Mouse (Mus musculus) lung, embryonic 16.5 days (tissue): ENCODE measurements at regions not wholly inside any gene's neighbourhood (a gene's known extent, or its start where the extent isn't known, plus 50 kb on each side); places are given as distances from the start of the nearest gene placed in this dataset.
"Not testable (repeated sequence)": the region's sequence is repeated elsewhere in the genome, so short reads cannot be mapped to it uniquely, and the experiment has no call there.

Source experiments
- ATAC-seq: fragments of 200-750 bp; cut with Nextera tagmentation; 2 replicates; pipeline ENCODE4 v1.8.0; 2017; ENCODE audit warnings: low read depth, mild to moderate bottlenecking, moderate library complexity
- H3K27ac ChIP-seq: fragments of 300-500 bp; sonication (generic); 2 replicates; pipeline ENCODE4 v1.5.1; 2014; ENCODE audit warnings: mild to moderate bottlenecking, control low read depth, low read length
- H3K27me3 ChIP-seq: fragments of 300-500 bp; sonication (generic); 2 replicates; pipeline ENCODE4 v1.6.1; 2014; ENCODE audit warnings: low read depth, low read length, mixed read lengths; ENCODE audit not compliant: control insufficient read depth, insufficient read depth
- H3K36me3 ChIP-seq: fragments of 300-500 bp; sonication (generic); 2 replicates; pipeline ENCODE4 v1.6.1; 2014; ENCODE audit warnings: low read length; ENCODE audit not compliant: control insufficient read depth, insufficient read depth
- H3K4me1 ChIP-seq: fragments of 300-500 bp; sonication (generic); replicated peaks from 2 replicates; pipeline ENCODE4 v1.6.1; 2014; ENCODE audit warnings: low read length, mixed read lengths; ENCODE audit not compliant: control insufficient read depth, insufficient read depth
- H3K4me2 ChIP-seq: fragments of 300-500 bp; sonication (generic); 2 replicates; pipeline ENCODE4 v1.6.1; 2014; ENCODE audit warnings: low read depth, low read length, control low read depth
- H3K4me3 ChIP-seq: fragments of 300-500 bp; sonication (generic); 2 replicates; pipeline ENCODE4 v1.5.1; 2014; ENCODE audit warnings: mild to moderate bottlenecking, low read length, control low read depth
- H3K9ac ChIP-seq: fragments of 300-500 bp; sonication (generic); 2 replicates; pipeline ENCODE4 v1.6.1; 2014; ENCODE audit warnings: low read length, control low read depth
- H3K9me3 ChIP-seq: fragments of 300-500 bp; sonication (generic); 2 replicates; pipeline ENCODE4 v1.6.1; 2016; ENCODE audit warnings: low read length; ENCODE audit not compliant: control insufficient read depth
- WGBS: fragments of 180-500 bp; shearing (Covaris S2); extraction: QIAGEN DNeasy Blood & Tissue Kit; methylation state at CpG from one replicate; pipeline ENCODE4 v1.1.7; 2014; 5-methylcytosine and 5-hydroxymethylcytosine counted together

GRCm38 (mm10) chrX:50622984-50623455 is 194.7 kb upstream of the Olfr1324 start:
- Histone ChIP-seq H3K36me3 (0 out of 2 replicates have a peak, but pooled peaks cover 2% of the 10 kb centered on the region), H3K4me3 (peak overlapping the region; percentile 35), H3K9ac (no peak overlapping the region), H3K27ac (0 out of 2 replicates have a peak overlapping the region, but pooled peaks have one; percentile 52), H3K4me1 (no peaks in the 10 kb centered on the region), H3K27me3 (no peaks in the 10 kb centered on the region), H3K4me2 (no peak overlapping the region), H3K9me3 (no peaks in the 10 kb centered on the region)
- WGBS = 61% methylated on average over 19 of the region's 19 CpGs
- ATAC-seq = peak; percentile 52; the same call in 1 of the 2 replicates

DNA sequence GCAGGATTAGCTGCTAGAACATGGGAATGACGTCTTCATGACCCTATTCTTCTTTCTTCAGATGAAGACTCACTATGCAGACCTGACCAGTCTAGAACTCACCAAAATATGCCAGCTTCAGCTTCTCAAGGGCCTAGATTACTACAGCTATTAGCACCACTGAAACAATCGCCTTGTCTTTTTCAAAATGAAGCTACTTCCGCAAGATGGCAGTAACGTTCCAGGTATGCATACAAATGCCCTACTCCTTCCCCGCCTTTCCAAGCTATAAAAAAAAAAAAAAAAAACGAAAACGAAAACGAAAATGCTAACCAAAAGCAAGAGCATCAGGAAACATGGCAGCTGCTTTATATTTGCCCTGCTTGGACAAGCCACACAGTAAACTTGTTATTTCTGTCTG is 192.6 kb upstream of the Olfr1324 start:
- no peak overlapping the region for H3K27ac ChIP-seq
- 67% methylated on average over 8 of the region's 8 CpGs for WGBS
- no peak overlapping the region for H3K4me3 ChIP-seq
- H3K4me2 ChIP-seq = no peak overlapping the region
- no peaks in the 10 kb centered on the region for H3K4me1 ChIP-seq
- H3K9me3 ChIP-seq = no peaks in the 10 kb centered on the region
- no peak for ATAC-seq
- H3K27me3 ChIP-seq = no peaks in the 10 kb centered on the region
- 0 out of 2 replicates have a peak, but pooled peaks cover 2% of the 10 kb centered on the region for H3K36me3 ChIP-seq
- no peak overlapping the region for H3K9ac ChIP-seq

- peak; percentile 38; the same call in 1 of the 2 replicates for ATAC-seq
- H3K4me1 ChIP-seq = no peaks in the 10 kb centered on the region
- no peak overlapping the region for H3K27ac ChIP-seq
- H3K36me3 ChIP-seq = 0 out of 2 replicates have a peak, but pooled peaks cover 2% of the 10 kb centered on the region
- no peak overlapping the region for H3K9ac ChIP-seq
- no peaks in the 10 kb centered on the region for H3K9me3 ChIP-seq
- no peak overlapping the region for H3K4me2 ChIP-seq
- 63% methylated on average over 9 of the region's 9 CpGs for WGBS
- H3K4me3 ChIP-seq = no peak overlapping the region
- H3K27me3 ChIP-seq = no peaks in the 10 kb centered on the region
Observed at GRCm38 (mm10) chrX:50619919-50620318, 191.6 kb upstream of the Olfr1324 start.

GRCm38 (mm10) chrX:50618936-50619335 is 190.6 kb upstream of the Olfr1324 start:
- Histone ChIP-seq H3K27ac (no peak overlapping the region), H3K4me2 (no peak overlapping the region), H3K36me3 (0 out of 2 replicates have a peak, but pooled peaks cover 2% of the 10 kb centered on the region), H3K27me3 (no peaks in the 10 kb centered on the region), H3K4me1 (no peaks in the 10 kb centered on the region), H3K9ac (no peak overlapping the region), H3K9me3 (no peaks in the 10 kb centered on the region), H3K4me3 (no peak overlapping the region)
- WGBS = 76% methylated on average over 4 of the region's 4 CpGs
- ATAC-seq = no peak

DNA sequence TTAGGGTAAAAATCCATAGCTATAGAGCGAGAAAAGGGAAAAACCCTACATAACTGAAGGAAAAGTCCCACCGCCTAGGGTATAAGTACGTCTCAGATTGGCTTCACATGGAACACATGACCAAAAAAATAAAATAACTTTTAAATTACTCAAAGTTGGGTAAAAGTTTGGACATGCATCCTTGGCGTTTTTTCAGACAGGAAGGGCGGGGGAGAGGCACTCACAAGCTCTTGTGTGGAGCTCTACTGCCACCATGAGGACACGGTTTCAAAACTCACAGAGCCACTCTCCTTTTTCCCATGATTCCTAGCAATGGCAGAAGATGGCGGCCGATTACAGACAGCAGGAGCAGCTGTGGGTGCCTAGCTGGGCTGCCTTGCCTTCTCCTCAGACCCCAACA is 188.6 kb upstream of the Olfr1324 start:
- not testable (repeated sequence) for ATAC-seq, H3K9ac ChIP-seq, H3K36me3 ChIP-seq, H3K27me3 ChIP-seq, H3K27ac ChIP-seq, H3K4me1 ChIP-seq, H3K9me3 ChIP-seq
- peak overlapping the region; percentile 25; the same call in 1 of the 2 replicates for H3K4me3 ChIP-seq
- H3K4me2 ChIP-seq = 0 out of 2 replicates have a peak overlapping the region, but pooled peaks have one; percentile 21
- WGBS = 67% methylated on average over 8 of the region's 8 CpGs

DNA sequence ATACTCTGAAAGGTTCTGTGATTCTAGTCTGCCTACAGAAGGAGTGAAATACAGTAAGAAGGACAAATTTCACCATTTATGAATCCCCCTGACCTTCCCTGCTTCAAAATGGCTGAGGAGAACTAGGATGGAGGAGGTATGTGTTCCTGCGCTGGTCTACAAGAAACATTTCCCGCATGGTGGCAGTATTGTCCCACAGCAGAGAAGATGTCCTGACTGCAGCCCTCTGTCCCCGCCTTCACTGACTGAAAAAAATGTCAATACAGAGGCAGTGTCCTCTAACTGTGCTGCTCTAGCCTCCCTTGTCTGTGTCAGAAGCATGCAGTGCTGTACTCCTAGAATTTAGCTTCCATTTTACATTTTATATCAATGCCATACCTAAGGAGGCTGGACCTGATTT is 186.6 kb upstream of the Olfr1324 start:
- ATAC-seq = peak; percentile 76; the same call in 1 of the 2 replicates

DNA sequence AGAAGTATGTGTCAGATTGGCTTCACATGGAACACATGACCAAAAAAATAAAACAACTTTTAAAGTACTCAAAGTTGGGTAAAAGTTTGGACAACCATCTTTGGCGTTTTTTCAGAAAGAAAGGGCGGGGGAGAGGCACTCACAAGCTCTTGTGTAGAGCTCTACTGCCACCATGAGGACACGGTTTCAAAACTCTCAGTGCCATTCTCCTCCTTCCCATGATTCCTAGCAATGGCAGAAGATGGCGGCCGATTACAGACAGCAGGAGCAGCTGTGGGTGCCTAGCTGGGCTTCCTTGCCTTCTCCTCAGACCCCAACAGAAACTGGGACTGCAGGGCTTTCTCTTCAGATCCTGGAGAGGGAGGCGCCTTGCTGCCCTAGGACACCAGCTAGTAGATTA is 186.1 kb upstream of the Olfr1324 start:
- not testable (repeated sequence) for H3K36me3 ChIP-seq, H3K27ac ChIP-seq, H3K9me3 ChIP-seq, H3K4me2 ChIP-seq, H3K4me1 ChIP-seq, H3K9ac ChIP-seq, H3K27me3 ChIP-seq
- WGBS = 53% methylated on average over 6 of the region's 6 CpGs
- peak overlapping the region; percentile 28 for H3K4me3 ChIP-seq
- ATAC-seq = 0 out of 2 replicates have a peak, but pooled peaks have one; percentile 34

More for the DNA sequence above, 186.6 kb upstream of the Olfr1324 start:
- H3K9ac ChIP-seq, H3K4me1 ChIP-seq, H3K36me3 ChIP-seq, H3K4me2 ChIP-seq, H3K27me3 ChIP-seq, H3K27ac ChIP-seq, H3K9me3 ChIP-seq: not testable (repeated sequence)
- WGBS = 63% methylated on average over 3 of the region's 3 CpGs
- H3K4me3 ChIP-seq = peak overlapping the region; percentile 28

GRCm38 (mm10) chrX:50611765-50612591 is 183.7 kb upstream of the Olfr1324 start:
- WGBS = 65% methylated on average over 9 of the region's 9 CpGs
- Histone ChIP-seq H3K27ac (peak overlapping the region; percentile 21; the same call in 1 of the 2 replicates), H3K4me2 (peak overlapping the region; percentile 23; the same call in 1 of the 2 replicates), H3K9me3 (no peaks in the 10 kb centered on the region), H3K9ac (peak overlapping the region; percentile 39; the same call in 1 of the 2 replicates), H3K27me3 (no peaks in the 10 kb centered on the region), H3K36me3 (no peaks in the 10 kb centered on the region), H3K4me3 (peak overlapping the region; percentile 31), H3K4me1 (no peaks in the 10 kb centered on the region)
- ATAC-seq = peak; percentile 75

DNA sequence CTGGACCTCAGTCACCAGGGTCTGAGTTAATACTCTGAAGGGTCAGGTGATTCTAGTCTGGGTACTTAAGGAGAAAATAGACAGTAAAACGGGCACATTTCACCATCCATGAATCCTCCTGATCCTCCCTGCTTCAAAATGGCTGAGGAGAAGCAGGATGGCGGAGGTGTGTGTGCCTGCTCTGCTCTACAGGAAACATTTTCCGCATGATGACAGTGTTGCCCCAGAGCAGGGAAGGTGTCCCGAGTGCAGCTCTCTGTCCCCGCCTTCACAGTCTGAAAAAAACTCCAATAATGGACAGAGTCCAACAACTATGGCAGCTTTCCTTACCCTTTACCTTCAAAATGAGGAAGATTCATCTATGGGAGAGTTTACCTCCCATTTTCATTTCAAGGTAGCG is 179.8 kb upstream of the Olfr1324 start:
- not testable (repeated sequence) for H3K4me3 ChIP-seq

More for the DNA sequence above, 179.8 kb upstream of the Olfr1324 start:
- WGBS = 80% methylated on average over 6 of the region's 6 CpGs
- not testable (repeated sequence) for H3K27ac ChIP-seq, H3K4me2 ChIP-seq, H3K36me3 ChIP-seq, H3K4me1 ChIP-seq, H3K9ac ChIP-seq, H3K27me3 ChIP-seq, H3K9me3 ChIP-seq, ATAC-seq
